Mouse (Mus musculus): ENCODE data around the gene Tex9.

Tex9 gene

DNA sequence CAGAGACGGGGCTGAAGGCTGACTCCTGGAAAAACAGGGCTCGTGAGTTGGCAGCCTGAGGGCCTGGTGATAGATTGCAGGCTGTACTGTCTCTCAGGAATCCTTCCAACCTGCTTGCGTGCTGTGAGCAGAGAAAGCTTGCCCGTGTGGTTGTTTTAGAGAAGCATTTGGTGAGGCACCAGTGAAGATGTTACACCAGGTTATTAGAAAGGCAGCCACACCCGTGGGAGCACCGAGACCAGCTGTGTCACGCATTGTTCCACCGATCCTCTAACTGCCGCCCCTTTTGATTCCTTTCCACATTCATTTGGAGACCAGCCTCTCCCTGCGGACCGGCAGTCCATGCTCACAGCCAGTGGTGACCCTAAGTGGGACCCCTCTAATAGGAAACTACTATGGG lies 69.7 kb downstream of the Tex9 start:
- TF ChIP-seq CTCF (conservative IDR thresholded peaks at IDR 0.05; ENCODE audit: low read length) (no peak), POU5F1 (IDR thresholded peaks at IDR 0.05; ENCODE audit: borderline replicate concordance, low read length) (no peak), NANOG (IDR thresholded peaks at IDR 0.05; ENCODE audit: borderline replicate concordance, low read length) (no peak)
- Histone ChIP-seq H3K27me3 (ENCODE audit: insufficient read depth, low read length) (no peaks in the 10 kb centered on the region), H3K4me1 (replicated peaks; ENCODE audit: low read depth, low read length) (peaks cover 19% of the 10 kb centered on the region), H3K9me3 (ENCODE audit: low read length) (no peaks in the 10 kb centered on the region), H3K36me3 (ENCODE audit: insufficient read depth, low read length) (no peaks in the 10 kb centered on the region), H3K4me3 (replicated peaks; ENCODE audit: low read length) (no peak overlapping the region)

GRCm38 (mm10) chr9:72420490-72420889 lies 71.5 kb downstream of the Tex9 start:
- Histone ChIP-seq H3K4me3 (replicated peaks; ENCODE audit: low read length) (no peak overlapping the region), H3K9me3 (ENCODE audit: low read length) (no peaks in the 10 kb centered on the region), H3K36me3 (ENCODE audit: insufficient read depth, low read length) (no peaks in the 10 kb centered on the region), H3K27me3 (ENCODE audit: insufficient read depth, low read length) (peaks cover 3% of the 10 kb centered on the region; the same call in 1 of the 2 replicates), H3K4me1 (replicated peaks; ENCODE audit: low read depth, low read length) (peaks cover 19% of the 10 kb centered on the region)
- TF ChIP-seq POU5F1 (IDR thresholded peaks at IDR 0.05; ENCODE audit: borderline replicate concordance, low read length) (no peak), CTCF (conservative IDR thresholded peaks at IDR 0.05; ENCODE audit: low read length) (no peak), NANOG (IDR thresholded peaks at IDR 0.05; ENCODE audit: borderline replicate concordance, low read length) (no peak)

DNA sequence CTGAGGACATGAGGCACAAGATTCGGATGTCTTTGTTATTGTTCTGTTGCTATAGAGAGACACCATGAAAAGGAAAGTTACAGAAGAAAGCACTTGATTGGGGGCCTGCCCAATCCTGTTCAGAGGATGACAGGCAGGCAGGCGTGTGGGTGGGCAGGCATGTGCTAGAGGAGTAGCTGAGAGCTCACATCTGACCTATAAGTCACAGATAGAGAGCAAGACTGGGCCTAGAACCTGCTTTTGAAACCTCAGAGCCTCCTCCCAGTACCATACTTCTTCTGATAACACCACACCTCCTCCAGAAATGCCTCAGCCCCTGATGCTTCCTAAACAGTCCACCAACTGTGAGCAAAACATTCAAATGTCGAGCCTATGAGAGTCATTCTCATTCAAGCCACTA lies 73.6 kb downstream of the Tex9 start:
- Histone ChIP-seq H3K36me3 (ENCODE audit: insufficient read depth, low read length) (no peaks in the 10 kb centered on the region), H3K9me3 (ENCODE audit: low read length) (no peaks in the 10 kb centered on the region), H3K27me3 (ENCODE audit: insufficient read depth, low read length) (peaks cover 6% of the 10 kb centered on the region; the same call in 1 of the 2 replicates), H3K4me1 (replicated peaks; ENCODE audit: low read depth, low read length) (peaks cover 19% of the 10 kb centered on the region), H3K4me3 (replicated peaks; ENCODE audit: low read length) (no peak overlapping the region)
- TF ChIP-seq CTCF (conservative IDR thresholded peaks at IDR 0.05; ENCODE audit: low read length) (no peak), NANOG (IDR thresholded peaks at IDR 0.05; ENCODE audit: borderline replicate concordance, low read length) (no peak), POU5F1 (IDR thresholded peaks at IDR 0.05; ENCODE audit: borderline replicate concordance, low read length) (no peak)

GRCm38 (mm10) chr9:72411746-72412145 lies 80.3 kb downstream of the Tex9 start:
- TF ChIP-seq NANOG (IDR thresholded peaks at IDR 0.05; ENCODE audit: borderline replicate concordance, low read length) (no peak), POU5F1 (IDR thresholded peaks at IDR 0.05; ENCODE audit: borderline replicate concordance, low read length) (no peak), CTCF (conservative IDR thresholded peaks at IDR 0.05; ENCODE audit: low read length) (no peak)
- Histone ChIP-seq H3K27me3 (ENCODE audit: insufficient read depth, low read length) (peaks cover 18% of the 10 kb centered on the region; the same call in 1 of the 2 replicates), H3K4me3 (replicated peaks; ENCODE audit: low read length) (no peak overlapping the region), H3K9me3 (ENCODE audit: low read length) (no peaks in the 10 kb centered on the region), H3K4me1 (replicated peaks; ENCODE audit: low read depth, low read length) (no peaks in the 10 kb centered on the region; the same call in 1 of the 2 replicates), H3K36me3 (ENCODE audit: insufficient read depth, low read length) (no peaks in the 10 kb centered on the region)

- Histone ChIP-seq H3K36me3 (ENCODE audit: insufficient read depth, low read length) (no peaks in the 10 kb centered on the region), H3K4me3 (replicated peaks; ENCODE audit: low read length) (no peak overlapping the region)
- TF ChIP-seq CTCF (conservative IDR thresholded peaks at IDR 0.05; ENCODE audit: low read length): no peak
- TF ChIP-seq NANOG (IDR thresholded peaks at IDR 0.05; ENCODE audit: borderline replicate concordance, low read length): no peak
- no peak for TF ChIP-seq POU5F1 (IDR thresholded peaks at IDR 0.05; ENCODE audit: borderline replicate concordance, low read length)
Measured at GRCm38 (mm10) chr9:72409381-72410225, 82.4 kb downstream of the Tex9 start.

DNA sequence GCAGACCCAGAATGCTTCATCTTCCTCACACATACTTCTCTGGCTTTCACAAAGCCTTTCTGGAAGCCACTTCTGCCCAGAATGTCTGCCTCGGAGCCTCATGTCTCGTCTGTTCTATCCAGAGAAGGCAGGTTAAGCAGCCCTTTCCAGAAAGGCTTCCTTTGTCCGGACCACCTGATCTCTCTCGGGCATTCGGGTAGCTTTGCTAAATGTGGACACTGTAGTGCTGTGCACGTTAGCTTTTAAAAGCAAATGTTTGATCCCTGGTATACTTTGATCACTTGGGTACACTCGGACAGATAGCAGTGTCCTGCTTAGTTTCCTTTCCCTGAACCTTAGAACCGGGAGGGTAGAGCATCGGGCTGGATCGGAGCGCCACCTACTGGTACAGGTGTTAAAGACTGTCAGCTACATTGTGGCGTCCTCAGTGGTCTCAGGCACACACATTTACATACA lies 83.9 kb downstream of the Tex9 start:
- Histone ChIP-seq H3K9me3 (ENCODE audit: low read length) (no peaks in the 10 kb centered on the region), H3K4me3 (replicated peaks; ENCODE audit: low read length) (0 out of 2 replicates have a peak overlapping the region, but pooled peaks have one; percentile 17), H3K4me1 (replicated peaks; ENCODE audit: low read depth, low read length) (no peaks in the 10 kb centered on the region; the same call in 1 of the 2 replicates), H3K27me3 (ENCODE audit: insufficient read depth, low read length) (peaks cover 15% of the 10 kb centered on the region; the same call in 1 of the 2 replicates), H3K36me3 (ENCODE audit: insufficient read depth, low read length) (no peaks in the 10 kb centered on the region)
- no peak for TF ChIP-seq POU5F1 (IDR thresholded peaks at IDR 0.05; ENCODE audit: borderline replicate concordance, low read length)
- TF ChIP-seq CTCF (conservative IDR thresholded peaks at IDR 0.05; ENCODE audit: low read length): peak; percentile 84
- TF ChIP-seq NANOG (IDR thresholded peaks at IDR 0.05; ENCODE audit: borderline replicate concordance, low read length): no peak

More at GRCm38 (mm10) chr9:72409381-72410225, 82.4 kb downstream of the Tex9 start:
- Histone ChIP-seq H3K9me3 (ENCODE audit: low read length) (no peaks in the 10 kb centered on the region), H3K4me1 (replicated peaks; ENCODE audit: low read depth, low read length) (no peaks in the 10 kb centered on the region; the same call in 1 of the 2 replicates), H3K27me3 (ENCODE audit: insufficient read depth, low read length) (peaks cover 15% of the 10 kb centered on the region; the same call in 1 of the 2 replicates)

DNA sequence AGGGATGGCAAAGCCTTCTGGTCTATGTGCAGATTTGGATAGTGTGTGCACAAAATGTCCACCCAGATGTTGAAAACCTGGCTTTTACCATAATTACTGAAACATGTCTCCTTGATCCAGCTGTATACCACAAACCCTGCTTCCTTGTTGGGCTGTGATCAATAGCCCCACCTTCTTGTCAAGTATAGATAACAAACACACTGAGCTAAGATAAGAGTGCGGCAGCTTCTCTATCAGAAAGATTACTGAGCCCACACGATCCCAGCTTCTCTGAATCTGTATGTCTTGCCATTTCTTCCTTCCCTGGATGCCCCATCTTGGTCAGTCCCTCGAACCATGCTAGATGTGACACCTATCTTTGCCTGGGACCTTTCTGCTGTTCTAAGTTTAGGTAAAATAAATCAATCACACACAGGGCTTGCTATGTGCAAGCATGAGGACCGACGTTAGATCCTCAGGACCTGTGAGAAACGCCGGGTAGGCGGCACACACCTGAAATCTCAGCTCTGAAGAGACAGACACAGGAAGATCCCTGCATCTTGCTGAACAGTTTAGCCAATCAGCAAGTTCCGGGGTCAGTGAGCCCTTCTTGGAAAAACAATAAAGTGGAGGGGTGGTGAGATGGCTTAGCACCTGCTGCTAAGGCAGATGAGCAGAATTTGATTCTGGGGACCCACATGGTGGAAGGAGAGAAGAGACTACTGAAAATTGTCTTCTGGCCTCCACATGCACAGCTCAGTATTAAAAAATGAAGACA lies 86.0 kb downstream of the Tex9 start:
- no peaks in the 10 kb centered on the region; the same call in 1 of the 2 replicates for H3K4me1 ChIP-seq (replicated peaks; ENCODE audit: low read depth, low read length)
- H3K4me3 ChIP-seq (replicated peaks; ENCODE audit: low read length): no peak overlapping the region
- peaks cover 15% of the 10 kb centered on the region; the same call in 1 of the 2 replicates for H3K27me3 ChIP-seq (ENCODE audit: insufficient read depth, low read length)
- H3K36me3 ChIP-seq (ENCODE audit: insufficient read depth, low read length): no peaks in the 10 kb centered on the region
- H3K9me3 ChIP-seq (ENCODE audit: low read length): no peaks in the 10 kb centered on the region
- no peak for TF ChIP-seq POU5F1 (IDR thresholded peaks at IDR 0.05; ENCODE audit: borderline replicate concordance, low read length)
- no peak for TF ChIP-seq CTCF (conservative IDR thresholded peaks at IDR 0.05; ENCODE audit: low read length)
- TF ChIP-seq NANOG (IDR thresholded peaks at IDR 0.05; ENCODE audit: borderline replicate concordance, low read length): no peak

DNA sequence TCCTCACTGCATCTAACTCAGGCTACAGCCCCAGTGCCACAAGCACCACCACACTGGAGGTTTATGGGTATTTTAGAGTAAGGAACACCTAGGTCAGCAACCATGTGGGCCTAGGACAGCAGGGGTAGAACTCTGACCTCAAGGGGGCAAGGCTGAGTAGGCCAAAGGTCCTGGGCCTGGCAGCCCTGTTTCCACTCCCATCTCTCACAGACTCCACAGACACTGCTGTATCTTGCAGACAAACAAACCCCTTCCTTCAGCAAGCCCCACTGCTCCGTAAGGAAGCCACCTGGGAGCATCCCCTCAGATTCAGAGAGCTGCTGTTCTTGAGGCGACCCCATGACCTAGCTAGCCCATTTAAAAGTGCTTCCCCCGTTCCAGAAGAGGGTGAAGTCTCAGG lies 87.1 kb downstream of the Tex9 start:
- H3K27me3 ChIP-seq (ENCODE audit: insufficient read depth, low read length): peaks cover 13% of the 10 kb centered on the region; the same call in 1 of the 2 replicates
- no peak for TF ChIP-seq POU5F1 (IDR thresholded peaks at IDR 0.05; ENCODE audit: borderline replicate concordance, low read length)
- TF ChIP-seq CTCF (conservative IDR thresholded peaks at IDR 0.05; ENCODE audit: low read length): no peak
- TF ChIP-seq NANOG (IDR thresholded peaks at IDR 0.05; ENCODE audit: borderline replicate concordance, low read length): no peak
- no peaks in the 10 kb centered on the region; the same call in 1 of the 2 replicates for H3K4me1 ChIP-seq (replicated peaks; ENCODE audit: low read depth, low read length)
- no peaks in the 10 kb centered on the region for H3K36me3 ChIP-seq (ENCODE audit: insufficient read depth, low read length)
- no peak overlapping the region for H3K4me3 ChIP-seq (replicated peaks; ENCODE audit: low read length)
- no peaks in the 10 kb centered on the region for H3K9me3 ChIP-seq (ENCODE audit: low read length)

All from E14TG2a.4 (cell line).